Mouse (Mus musculus): ENCODE results near the gene Npw.

Gene Npw

GRCm38 (mm10) chr17:24658017-24658758 lies at the start of gene Npw:
Npw (minus strand) TSS chr17:24658457.
- DNase-seq (ENCODE audit: low spot score) = no peak

GRCm38 (mm10) chr17:24707801-24708425 lies 49.7 kb upstream of the Npw start:
- peak; percentile 54 for DNase-seq (ENCODE audit: low spot score)

- DNase-seq (ENCODE audit: low spot score) = peak; percentile 97
Measured at GRCm38 (mm10) chr17:24706982-24707800, 48.9 kb upstream of the Npw start, which contains the start of gene Tbl3. Tbl3 (minus strand) TSS chr17:24707660.

GRCm38 (mm10) chr17:24705821-24706220 lies 47.6 kb upstream of the Npw start:
- DNase-seq (ENCODE audit: low spot score) = peak; percentile 43

GRCm38 (mm10) chr17:24701251-24701650 lies 43.0 kb upstream of the Npw start:
- peak; percentile 32 for DNase-seq (ENCODE audit: low spot score)

GRCm38 (mm10) chr17:24699473-24699872 lies 41.2 kb upstream of the Npw start:
- DNase-seq (ENCODE audit: low spot score) = no peak

GRCm38 (mm10) chr17:24698715-24699114 lies 40.5 kb upstream of the Npw start:
- DNase-seq (ENCODE audit: low spot score) = peak; percentile 37

GRCm38 (mm10) chr17:24697985-24698384 lies 39.7 kb upstream of the Npw start:
- peak; percentile 59 for DNase-seq (ENCODE audit: low spot score)

- DNase-seq (ENCODE audit: low spot score) = peak; percentile 95
Measured at GRCm38 (mm10) chr17:24696011-24696697, 37.9 kb upstream of the Npw start, which contains the start of the genes Gfer and Noxo1. Gfer (minus strand) TSS chr17:24696156. Noxo1 (plus strand) TSS chr17:24696234.

GRCm38 (mm10) chr17:24695326-24696010 lies 37.2 kb upstream of the Npw start:
- no peak for DNase-seq (ENCODE audit: low spot score)

GRCm38 (mm10) chr17:24692385-24692784 lies 34.1 kb upstream of the Npw start:
- no peak for DNase-seq (ENCODE audit: low spot score)

GRCm38 (mm10) chr17:24689251-24690081 lies 31.2 kb upstream of the Npw start, which contains the start of gene Syngr3:
Syngr3 (minus strand) TSS chr17:24689955.
- DNase-seq (ENCODE audit: low spot score) = no peak

- DNase-seq (ENCODE audit: low spot score) = no peak
Measured at GRCm38 (mm10) chr17:24687599-24687998, 29.3 kb upstream of the Npw start.

- DNase-seq (ENCODE audit: low spot score) = peak; percentile 82
Measured at GRCm38 (mm10) chr17:24687146-24687595, 28.9 kb upstream of the Npw start.

GRCm38 (mm10) chr17:24686514-24686913 lies 28.3 kb upstream of the Npw start:
- DNase-seq (ENCODE audit: low spot score) = peak; percentile 77

- no peak for DNase-seq (ENCODE audit: low spot score)
Measured at GRCm38 (mm10) chr17:24677500-24678080, 19.3 kb upstream of the Npw start.

- no peak for DNase-seq (ENCODE audit: low spot score)
Measured at GRCm38 (mm10) chr17:24676877-24677276, 18.6 kb upstream of the Npw start.

GRCm38 (mm10) chr17:24676187-24676586 lies 17.9 kb upstream of the Npw start:
- DNase-seq (ENCODE audit: low spot score) = peak; percentile 84

GRCm38 (mm10) chr17:24674277-24674676 lies 16.0 kb upstream of the Npw start:
- no peak for DNase-seq (ENCODE audit: low spot score)

GRCm38 (mm10) chr17:24672141-24672540 lies 13.9 kb upstream of the Npw start:
- DNase-seq (ENCODE audit: low spot score) = no peak

Measured in testis, postnatal 10 days (tissue).